Mouse (Mus musculus): ENCODE data around the gene Slc10a1. TPM values are rescaled to one million over a fixed set of nuclear protein-coding genes. Genes with fewer than 3 reads are reported as not detected.

The Slc10a1 gene
- polyA plus RNA-seq, 1 experiment from 2014 or later: 0.44 TPM

Other genes starting within 250 kb of the Slc10a1 start
- gene Ccdc177, start 208.0 kb downstream of the Slc10a1 start, polyA plus RNA-seq (2014; fragmentation: Nextera tagmentation; extraction: Ambion mirVana): 2.4 and 2.6 TPM in 2 replicates
- gene Susd6, start 178.2 kb downstream of the Slc10a1 start, polyA plus RNA-seq (2014; fragmentation: Nextera tagmentation; extraction: Ambion mirVana): 20.9 and 23.3 TPM in 2 replicates
- gene Srsf5, start 23.2 kb downstream of the Slc10a1 start, polyA plus RNA-seq (2014; fragmentation: Nextera tagmentation; extraction: Ambion mirVana): 356 and 413 TPM in 2 replicates
- gene Smoc1, start 58.1 kb upstream of the Slc10a1 start, polyA plus RNA-seq (2014; fragmentation: Nextera tagmentation; extraction: Ambion mirVana): 13.1 and 14.0 TPM in 2 replicates

Data from neural tube, embryonic 11.5 days (tissue).